Mouse (Mus musculus): ENCODE data around the gene Gm17535. TPM values are rescaled to one million over a fixed set of nuclear protein-coding genes. Genes with fewer than 3 reads are reported as not detected.
"Not testable (repeated sequence)": the region's sequence is repeated elsewhere in the genome, so short reads cannot be mapped to it uniquely, and the experiment has no call there.

Gm17535 gene
- polyA plus RNA-seq, 1 experiment from 2014 or later, result not detected

- not testable (repeated sequence) for H3K9ac ChIP-seq (ENCODE audit: low read length); H3K4me1 ChIP-seq (ENCODE audit: control insufficient read depth, insufficient read depth, low read length); DNase-seq (ENCODE audit: low spot score); H3K27ac ChIP-seq (replicated peaks; ENCODE audit: low read depth, low read length); H3K27me3 ChIP-seq (ENCODE audit: control insufficient read depth, insufficient read depth, low read length); H3K4me3 ChIP-seq (ENCODE audit: low read depth, low read length); H3K9me3 ChIP-seq (ENCODE audit: control insufficient read depth, low read length); ATAC-seq (ENCODE audit: insufficient number of reproducible peaks, low FRiP score, low TSS enrichment, low read depth); H3K4me2 ChIP-seq (ENCODE audit: low read depth, severe bottlenecking); H3K36me3 ChIP-seq (ENCODE audit: control insufficient read depth, insufficient read depth, low read length)
- 65% methylated on average over 12 of the region's 16 CpGs for WGBS
These were observed 5.0 kb upstream of the Gm17535 start for GRCm38 (mm10) chr9:3029276-3030000.

DNA sequence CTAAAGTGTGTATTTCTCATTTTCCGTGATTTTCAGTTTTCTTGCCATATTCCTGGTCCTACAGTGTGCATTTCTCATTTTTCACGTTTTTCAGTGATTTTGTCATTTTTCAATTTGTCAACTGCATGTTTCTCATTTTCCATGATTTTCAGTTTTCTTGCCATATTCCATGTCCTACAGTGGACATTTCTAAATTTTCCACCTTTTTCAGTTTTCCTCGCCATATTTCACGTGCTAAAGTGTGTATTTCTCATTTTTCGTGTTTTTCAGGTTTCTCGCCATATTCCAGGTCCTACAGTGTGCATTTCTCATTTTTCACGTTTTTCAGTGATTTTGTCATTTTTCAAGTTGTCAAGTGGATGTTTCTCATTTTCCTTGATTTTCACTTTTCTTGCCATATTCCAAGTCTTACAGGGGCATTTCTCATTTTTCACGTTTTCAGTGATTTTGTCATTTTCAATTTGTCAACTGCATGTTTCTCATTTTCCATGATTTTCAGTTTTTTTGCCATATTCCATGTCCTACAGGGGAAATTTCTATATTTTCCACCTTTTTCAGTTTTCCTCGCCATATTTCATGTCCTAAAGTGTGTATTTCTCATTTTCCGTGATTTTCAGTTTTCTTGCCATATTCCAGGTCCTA, 3.6 kb upstream of the Gm17535 start:
- H3K27ac ChIP-seq (replicated peaks; ENCODE audit: low read depth, low read length); H3K36me3 ChIP-seq (ENCODE audit: control insufficient read depth, insufficient read depth, low read length); H3K4me1 ChIP-seq (ENCODE audit: control insufficient read depth, insufficient read depth, low read length); ATAC-seq (ENCODE audit: insufficient number of reproducible peaks, low FRiP score, low TSS enrichment, low read depth); H3K9ac ChIP-seq (ENCODE audit: low read length); H3K4me2 ChIP-seq (ENCODE audit: low read depth, severe bottlenecking); H3K9me3 ChIP-seq (ENCODE audit: control insufficient read depth, low read length); H3K4me3 ChIP-seq (ENCODE audit: low read depth, low read length); H3K27me3 ChIP-seq (ENCODE audit: control insufficient read depth, insufficient read depth, low read length): not testable (repeated sequence)
- peak; percentile 83 for DNase-seq (ENCODE audit: low spot score)
- WGBS, result 69% methylated on average over 2 of the region's 10 CpGs

DNA sequence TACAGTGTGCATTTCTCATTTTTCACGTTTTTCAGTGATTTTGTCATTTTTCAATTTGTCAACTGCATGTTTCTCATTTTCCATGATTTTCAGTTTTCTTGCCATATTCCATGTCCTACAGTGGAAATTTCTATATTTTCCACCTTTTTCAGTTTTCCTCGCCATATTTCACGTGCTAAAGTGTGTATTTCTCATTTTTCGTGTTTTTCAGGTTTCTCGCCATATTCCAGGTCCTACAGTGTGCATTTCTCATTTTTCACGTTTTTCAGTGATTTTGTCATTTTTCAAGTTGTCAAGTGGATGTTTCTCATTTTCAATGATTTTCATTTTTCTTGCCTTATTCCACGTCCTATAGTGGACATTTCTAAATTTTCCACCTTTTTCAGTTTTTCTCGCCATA, 2.2 kb downstream of the Gm17535 start, which contains the start of gene Gm10715:
Gene Gm10715 (plus strand): TSS at position 301 of the 400 bp plus-strand sequence.
- not testable (repeated sequence) for H3K4me1 ChIP-seq (ENCODE audit: control insufficient read depth, insufficient read depth, low read length); H3K9ac ChIP-seq (ENCODE audit: low read length)

GRCm38 (mm10) chr9:3038161-3038560, 3.8 kb downstream of the Gm17535 start:
- H3K27ac ChIP-seq (replicated peaks; ENCODE audit: low read depth, low read length), result not testable (repeated sequence)
- 68% methylated on average over 4 of the region's 4 CpGs for WGBS

More for the DNA sequence above, 2.2 kb downstream of the Gm17535 start, which contains the start of gene Gm10715:
- WGBS, result 76% methylated on average over 6 of the region's 8 CpGs
- not testable (repeated sequence) for H3K4me3 ChIP-seq (ENCODE audit: low read depth, low read length); H3K4me2 ChIP-seq (ENCODE audit: low read depth, severe bottlenecking); ATAC-seq (ENCODE audit: insufficient number of reproducible peaks, low FRiP score, low TSS enrichment, low read depth); H3K27ac ChIP-seq (replicated peaks; ENCODE audit: low read depth, low read length); H3K27me3 ChIP-seq (ENCODE audit: control insufficient read depth, insufficient read depth, low read length); DNase-seq (ENCODE audit: low spot score); H3K36me3 ChIP-seq (ENCODE audit: control insufficient read depth, insufficient read depth, low read length); H3K9me3 ChIP-seq (ENCODE audit: control insufficient read depth, low read length)

More at GRCm38 (mm10) chr9:3038161-3038560, 3.8 kb downstream of the Gm17535 start:
- not testable (repeated sequence) for H3K9ac ChIP-seq (ENCODE audit: low read length); H3K4me2 ChIP-seq (ENCODE audit: low read depth, severe bottlenecking); ATAC-seq (ENCODE audit: insufficient number of reproducible peaks, low FRiP score, low TSS enrichment, low read depth); H3K36me3 ChIP-seq (ENCODE audit: control insufficient read depth, insufficient read depth, low read length); H3K9me3 ChIP-seq (ENCODE audit: control insufficient read depth, low read length); DNase-seq (ENCODE audit: low spot score); H3K27me3 ChIP-seq (ENCODE audit: control insufficient read depth, insufficient read depth, low read length); H3K4me1 ChIP-seq (ENCODE audit: control insufficient read depth, insufficient read depth, low read length); H3K4me3 ChIP-seq (ENCODE audit: low read depth, low read length)

Small RNAs within 50 kb of the gene (microRNA-seq; reads per million reads assigned to microRNA genes)
- not detected for gene Mir101c

Other genes starting within 250 kb of the Gm17535 start
- gene Gm10722, start 33.7 kb upstream of the Gm17535 start, polyA plus RNA-seq (2014; fragmentation: Nextera tagmentation; extraction: Ambion mirVana), result not detected in 2 replicates
- gene Gm11168, start 31.3 kb upstream of the Gm17535 start, polyA plus RNA-seq (2014; fragmentation: Nextera tagmentation; extraction: Ambion mirVana), result not detected in 2 replicates
- gene Gm10721, start 21.5 kb upstream of the Gm17535 start, polyA plus RNA-seq (2014; fragmentation: Nextera tagmentation; extraction: Ambion mirVana), result not detected in 2 replicates
- gene Gm10720, start 18.9 kb upstream of the Gm17535 start, polyA plus RNA-seq (2014; fragmentation: Nextera tagmentation; extraction: Ambion mirVana), result not detected in 2 replicates
- not detected in 2 replicates for gene Gm10719, start 17.2 kb upstream of the Gm17535 start, polyA plus RNA-seq (2014; fragmentation: Nextera tagmentation; extraction: Ambion mirVana)
- not detected in 2 replicates for gene Gm10718, start 11.1 kb upstream of the Gm17535 start, polyA plus RNA-seq (2014; fragmentation: Nextera tagmentation; extraction: Ambion mirVana)
- gene Gm10717, start 9.2 kb upstream of the Gm17535 start, polyA plus RNA-seq (2014; fragmentation: Nextera tagmentation; extraction: Ambion mirVana), result not detected in 2 replicates
- not detected in 2 replicates for gene Gm10715, start 2.3 kb downstream of the Gm17535 start, polyA plus RNA-seq (2014; fragmentation: Nextera tagmentation; extraction: Ambion mirVana)